Mouse (Mus musculus) splenic B cell, adult 2 months (primary cell): ENCODE results near the gene Slc25a54.

Experiments used
- DNase-seq: peaks from one replicate; pipeline ENCODE4 v3.0.0-alpha.2; 2011; ENCODE audit warnings: low read depth, low spot score
- H3K27me3 ChIP-seq: 2 replicates; pipeline ENCODE4 v1.6.1; 2012; ENCODE audit warnings: mild to moderate bottlenecking, low read length, moderate library complexity, mixed read lengths; ENCODE audit not compliant: control insufficient read depth, poor library complexity, insufficient read depth, severe bottlenecking
- H3K36me3 ChIP-seq: 2 replicates; pipeline ENCODE4 v1.6.1; 2012; ENCODE audit warnings: mild to moderate bottlenecking, low read length, moderate library complexity, mixed read lengths; ENCODE audit not compliant: control insufficient read depth, poor library complexity, insufficient read depth, severe bottlenecking

Gene Slc25a54

DNA sequence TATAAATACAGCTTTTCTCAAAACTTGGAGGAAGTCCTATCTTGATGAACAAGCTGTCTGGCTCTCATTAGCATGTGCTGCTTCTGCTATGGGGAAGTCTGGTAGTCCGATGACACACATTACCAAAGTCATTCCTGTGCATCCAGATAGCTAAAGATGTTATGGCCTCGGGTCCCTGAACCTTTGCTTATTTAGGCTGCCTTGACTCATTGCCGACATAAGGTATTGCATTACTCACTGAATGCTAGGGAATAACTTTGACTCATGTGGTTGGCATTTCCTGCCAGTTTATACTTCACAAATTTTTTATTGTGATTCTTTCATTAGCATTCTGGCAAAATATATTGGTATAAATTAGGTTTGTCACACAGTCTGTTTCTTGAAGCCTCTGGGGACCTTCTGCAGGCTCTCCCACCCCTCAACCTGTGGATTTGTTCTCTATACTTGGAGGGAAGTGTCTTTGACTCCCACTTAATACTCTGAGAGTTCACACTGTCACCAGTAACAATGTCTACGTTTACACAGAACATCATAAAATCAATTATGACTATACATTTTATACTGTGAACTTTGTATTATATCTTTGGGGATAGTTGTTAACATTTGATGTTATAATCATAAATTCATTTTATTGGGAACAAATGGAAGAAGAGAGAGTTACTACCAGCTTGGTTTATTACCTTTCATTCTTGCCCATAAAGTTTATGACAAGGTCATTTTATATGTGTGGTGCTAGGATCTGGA lies 75.8 kb downstream of the Slc25a54 start:
- DNase-seq = no peak
- no peaks in the 10 kb centered on the region for H3K36me3 ChIP-seq
- no peaks in the 10 kb centered on the region for H3K27me3 ChIP-seq

DNA sequence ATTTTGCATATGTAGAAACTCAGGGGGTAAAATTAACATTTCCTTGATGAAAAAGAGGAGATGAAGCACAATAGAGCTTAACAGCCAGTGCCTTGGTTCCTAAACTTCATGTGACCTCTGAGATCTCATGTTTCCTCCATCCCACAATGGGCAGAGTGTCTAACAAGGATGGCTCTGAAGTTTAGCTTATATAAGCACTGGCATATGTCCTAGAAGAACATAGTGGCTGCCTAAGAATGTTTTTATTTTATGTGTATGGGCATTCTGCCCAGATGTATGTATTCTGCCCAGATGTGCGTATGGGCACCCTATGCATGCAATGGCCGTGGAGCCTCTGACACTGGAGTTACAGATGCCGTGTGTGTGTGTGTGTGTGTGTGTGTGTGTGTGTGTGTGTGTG lies 77.2 kb downstream of the Slc25a54 start:
- Histone ChIP-seq H3K36me3 (no peaks in the 10 kb centered on the region), H3K27me3 (no peaks in the 10 kb centered on the region)
- DNase-seq = no peak

DNA sequence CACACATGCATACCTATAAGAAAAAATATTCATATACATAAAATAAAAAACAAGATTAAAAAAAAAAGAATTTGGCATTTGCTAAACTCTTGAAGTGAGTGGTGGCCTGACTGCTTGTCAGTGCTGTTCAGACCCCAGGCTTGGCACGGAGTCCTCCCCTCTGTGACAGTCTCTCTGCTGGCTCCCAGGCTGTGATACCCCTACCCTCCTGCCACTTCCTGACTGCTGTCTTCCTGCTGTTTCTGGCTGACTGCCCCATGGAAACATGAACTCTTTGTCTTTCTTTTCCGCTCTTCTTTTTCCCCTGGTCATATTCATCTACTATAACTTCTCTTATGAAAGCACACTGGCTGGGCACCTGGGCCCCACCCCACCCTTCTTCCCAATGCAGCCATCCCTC lies 83.8 kb downstream of the Slc25a54 start:
- DNase-seq = no peak
- H3K27me3 ChIP-seq = no peaks in the 10 kb centered on the region
- no peaks in the 10 kb centered on the region; the same call in 1 of the 2 replicates for H3K36me3 ChIP-seq

DNA sequence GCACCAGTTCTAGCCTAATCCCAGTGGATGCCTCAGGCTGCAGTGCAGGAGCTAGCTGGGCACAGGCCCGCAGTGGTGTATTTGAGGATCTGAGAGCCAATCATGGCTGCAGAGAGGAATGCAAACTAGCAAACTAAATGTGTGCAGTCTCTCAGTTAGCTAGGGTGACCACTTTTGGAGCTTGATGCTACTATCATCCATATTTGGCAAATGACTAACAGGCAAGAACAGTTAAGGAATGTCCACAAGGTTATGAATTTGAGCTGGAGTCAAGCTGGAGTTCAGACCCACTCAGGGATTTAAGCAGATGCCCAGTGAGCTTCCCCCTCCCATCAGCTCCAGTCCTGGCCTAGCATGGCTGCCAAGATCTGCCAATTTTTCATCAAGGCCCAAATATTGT lies 84.4 kb downstream of the Slc25a54 start:
- H3K27me3 ChIP-seq = no peaks in the 10 kb centered on the region
- no peak for DNase-seq
- H3K36me3 ChIP-seq = no peaks in the 10 kb centered on the region; the same call in 1 of the 2 replicates

DNA sequence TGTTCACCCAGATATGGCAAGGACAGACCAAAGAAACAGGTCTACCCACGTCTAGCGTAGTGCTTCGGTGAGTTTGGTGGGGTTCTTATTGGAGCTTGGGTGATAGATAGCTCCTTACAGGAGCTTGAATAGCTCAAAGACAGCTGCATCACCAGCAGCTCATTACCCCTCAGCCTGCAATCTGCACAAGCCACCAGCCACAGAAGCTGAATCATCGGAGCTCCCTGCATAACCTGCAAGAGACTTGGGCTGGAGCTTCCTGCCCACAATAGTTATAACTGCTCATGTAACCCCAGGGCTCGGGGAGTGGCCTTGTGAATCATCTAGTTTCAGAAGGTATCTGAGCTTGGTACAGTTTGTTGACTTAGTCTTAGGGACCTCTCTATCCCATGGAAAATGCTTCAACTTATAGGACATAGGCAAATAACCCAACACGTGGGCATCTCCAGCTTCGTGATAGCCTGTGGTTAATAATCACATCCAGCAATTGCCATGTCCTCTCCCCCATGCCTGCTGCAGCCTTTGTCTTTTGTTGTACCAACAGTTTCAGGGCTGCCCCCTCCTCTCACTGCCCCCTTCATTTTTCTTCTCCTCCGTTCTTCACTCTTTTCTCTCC lies 85.1 kb downstream of the Slc25a54 start:
- Histone ChIP-seq H3K27me3 (no peaks in the 10 kb centered on the region), H3K36me3 (no peaks in the 10 kb centered on the region; the same call in 1 of the 2 replicates)
- no peak for DNase-seq
